Mouse (Mus musculus): ENCODE measurements around the gene Xrcc3. TPM values are rescaled to one million over a fixed set of nuclear protein-coding genes. Genes with fewer than 3 reads are reported as not detected.
A peak's percentile ranks its signal among the peaks of the same experiment; 100 is the strongest.

Xrcc3 gene
- total and polyA plus RNA-seq, 3 experiments: 1.4 to 2.1 (median 1.8) TPM

DNA sequence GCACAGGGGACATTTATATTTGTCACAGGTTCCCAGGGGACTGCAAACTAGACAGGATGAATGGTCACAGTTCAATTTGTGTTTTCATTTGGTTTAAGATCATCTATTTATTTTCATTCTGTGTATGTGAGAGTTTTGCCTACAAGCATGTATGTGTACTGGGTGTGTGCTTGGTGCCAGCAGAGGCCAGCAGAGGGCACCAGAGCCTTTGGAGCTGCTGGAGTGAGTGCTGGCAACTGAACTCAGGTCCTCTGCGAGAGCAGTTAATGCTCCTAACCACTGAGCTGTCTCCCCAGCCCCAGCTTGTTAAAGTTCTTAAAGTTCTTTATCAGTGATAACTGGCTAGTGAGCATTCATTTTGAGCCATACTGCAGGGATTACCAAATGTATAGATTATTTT is 34.1 kb downstream of the Xrcc3 start:
- Histone ChIP-seq H3K4me3 (no peak overlapping the region), H3K27ac (peak overlapping the region; percentile 61), H3K4me1 (ENCODE audit: control insufficient read depth, insufficient read depth, low read length) (peaks cover 6% of the 10 kb centered on the region), H3K79me2 (replicated peaks; ENCODE audit: control insufficient read depth, insufficient read depth, low read length) (peaks cover 2% of the 10 kb centered on the region), H3K36me3 (ENCODE audit: control insufficient read depth, insufficient read depth, low read length) (peaks cover 14% of the 10 kb centered on the region), H3K9ac (ENCODE audit: low read depth, low read length) (no peak overlapping the region), H3K27me3 (ENCODE audit: control insufficient read depth, insufficient read depth, low read length) (no peaks in the 10 kb centered on the region)
- intact Hi-C loops (cut with DNase I): loop anchor here (5.0 kb wide), 1 partner anchor 37 kb away; no protein-coding TSS in a partner anchor
- 100% methylated on average over 1 of the region's 1 CpGs for WGBS
- no peak for TF ChIP-seq EP300 (IDR thresholded peaks at IDR 0.05; ENCODE audit: insufficient read depth, low read depth, low read length)
- peak; percentile 56 for TF ChIP-seq CTCF (IDR thresholded peaks at IDR 0.05)
- DNase-seq: no peak

DNA sequence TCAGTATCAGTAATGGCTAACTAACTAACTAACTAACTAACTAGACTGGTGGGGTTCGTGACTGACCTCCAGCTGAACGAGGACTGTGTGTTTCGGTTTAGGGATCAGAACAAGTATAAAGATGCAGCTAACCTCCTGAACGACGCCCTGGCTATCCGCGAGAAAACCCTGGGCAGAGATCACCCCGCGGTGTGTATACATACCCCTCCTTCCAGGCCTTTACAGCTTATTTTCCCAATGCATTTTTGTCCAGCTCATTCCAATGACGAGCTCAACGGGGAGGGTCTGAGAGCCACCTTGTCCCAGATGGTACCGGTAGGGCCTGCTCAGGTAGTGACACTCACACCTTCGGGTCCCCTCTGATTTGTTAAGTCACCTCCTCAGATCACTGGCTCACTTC is 35.8 kb downstream of the Xrcc3 start:
- no peak overlapping the region for H3K9ac ChIP-seq (ENCODE audit: low read depth, low read length)
- no peak overlapping the region for H3K4me3 ChIP-seq
- no peak for DNase-seq
- TF ChIP-seq EP300 (IDR thresholded peaks at IDR 0.05; ENCODE audit: insufficient read depth, low read depth, low read length): no peak
- TF ChIP-seq CTCF (IDR thresholded peaks at IDR 0.05): no peak
- no peak for TF ChIP-seq POLR2A (IDR thresholded peaks at IDR 0.05; ENCODE audit: insufficient read depth, low read depth, low read length)
- peaks cover 14% of the 10 kb centered on the region for H3K36me3 ChIP-seq (ENCODE audit: control insufficient read depth, insufficient read depth, low read length)
- peaks cover 7% of the 10 kb centered on the region for H3K79me2 ChIP-seq (replicated peaks; ENCODE audit: control insufficient read depth, insufficient read depth, low read length)
- peak overlapping the region; percentile 67 for H3K27ac ChIP-seq
- WGBS: 89% methylated on average over 13 of the region's 13 CpGs
- intact Hi-C loops (cut with DNase I): loop anchor here (5.0 kb wide), 1 partner anchor 36 kb away; no protein-coding TSS in a partner anchor
- peaks cover 6% of the 10 kb centered on the region for H3K4me1 ChIP-seq (ENCODE audit: control insufficient read depth, insufficient read depth, low read length)
- no peaks in the 10 kb centered on the region for H3K27me3 ChIP-seq (ENCODE audit: control insufficient read depth, insufficient read depth, low read length)

- TF ChIP-seq POLR2A (IDR thresholded peaks at IDR 0.05; ENCODE audit: insufficient read depth, low read depth, low read length) (no peak), CTCF (IDR thresholded peaks at IDR 0.05) (no peak), EP300 (IDR thresholded peaks at IDR 0.05; ENCODE audit: insufficient read depth, low read depth, low read length) (no peak)
Measured at GRCm38 (mm10) chr12:111774845-111775244, 38.8 kb downstream of the Xrcc3 start.

GRCm38 (mm10) chr12:111774156-111774555 is 39.5 kb downstream of the Xrcc3 start:
- Histone ChIP-seq H3K9ac (ENCODE audit: low read depth, low read length) (no peak overlapping the region), H3K4me3 (no peak overlapping the region), H3K27ac (no peak overlapping the region), H3K4me1 (ENCODE audit: control insufficient read depth, insufficient read depth, low read length) (peaks cover 17% of the 10 kb centered on the region), H3K79me2 (replicated peaks; ENCODE audit: control insufficient read depth, insufficient read depth, low read length) (peaks cover 10% of the 10 kb centered on the region), H3K36me3 (ENCODE audit: control insufficient read depth, insufficient read depth, low read length) (peaks cover 14% of the 10 kb centered on the region), H3K27me3 (ENCODE audit: control insufficient read depth, insufficient read depth, low read length) (no peaks in the 10 kb centered on the region)
- WGBS: 86% methylated on average over 16 of the region's 16 CpGs
- intact Hi-C loops (cut with DNase I): no loop called here
- TF ChIP-seq EP300 (IDR thresholded peaks at IDR 0.05; ENCODE audit: insufficient read depth, low read depth, low read length): no peak
- TF ChIP-seq POLR2A (IDR thresholded peaks at IDR 0.05; ENCODE audit: insufficient read depth, low read depth, low read length): no peak
- no peak for TF ChIP-seq CTCF (IDR thresholded peaks at IDR 0.05)
- no peak for DNase-seq

More at GRCm38 (mm10) chr12:111774845-111775244, 38.8 kb downstream of the Xrcc3 start:
- DNase-seq: no peak
- H3K4me3 ChIP-seq: no peak overlapping the region
- H3K36me3 ChIP-seq (ENCODE audit: control insufficient read depth, insufficient read depth, low read length): peaks cover 14% of the 10 kb centered on the region
- intact Hi-C loops (cut with DNase I): loop anchor here (5.0 kb wide), 1 partner anchor 33 kb away; no protein-coding TSS in a partner anchor
- H3K4me1 ChIP-seq (ENCODE audit: control insufficient read depth, insufficient read depth, low read length): peaks cover 14% of the 10 kb centered on the region
- peaks cover 9% of the 10 kb centered on the region for H3K79me2 ChIP-seq (replicated peaks; ENCODE audit: control insufficient read depth, insufficient read depth, low read length)
- H3K9ac ChIP-seq (ENCODE audit: low read depth, low read length): no peak overlapping the region
- WGBS: 70% methylated on average over 15 of the region's 15 CpGs
- H3K27ac ChIP-seq: no peak overlapping the region
- no peaks in the 10 kb centered on the region for H3K27me3 ChIP-seq (ENCODE audit: control insufficient read depth, insufficient read depth, low read length)

- no peaks in the 10 kb centered on the region for H3K27me3 ChIP-seq (ENCODE audit: control insufficient read depth, insufficient read depth, low read length)
- peaks cover 6% of the 10 kb centered on the region; the same call in 1 of the 2 replicates for H3K36me3 ChIP-seq (ENCODE audit: control insufficient read depth, insufficient read depth, low read length)
- no peak overlapping the region for H3K9ac ChIP-seq (ENCODE audit: low read depth, low read length)
- H3K4me1 ChIP-seq (ENCODE audit: control insufficient read depth, insufficient read depth, low read length): peaks cover 20% of the 10 kb centered on the region
- TF ChIP-seq POLR2A (IDR thresholded peaks at IDR 0.05; ENCODE audit: insufficient read depth, low read depth, low read length): no peak
- intact Hi-C loops (cut with DNase I): no loop called here
- H3K27ac ChIP-seq: peak overlapping the region; percentile 6; the same call in 1 of the 2 replicates
- no peak overlapping the region for H3K4me3 ChIP-seq
- H3K79me2 ChIP-seq (replicated peaks; ENCODE audit: control insufficient read depth, insufficient read depth, low read length): peaks cover 13% of the 10 kb centered on the region
- no peak for DNase-seq
- 61% methylated on average over 10 of the region's 10 CpGs for WGBS
Measured at GRCm38 (mm10) chr12:111770651-111771050, 43.0 kb downstream of the Xrcc3 start.

- DNase-seq: no peak
- intact Hi-C loops (cut with DNase I): no loop called here
- peak overlapping the region; percentile 9; the same call in 1 of the 2 replicates for H3K9ac ChIP-seq (ENCODE audit: low read depth, low read length)
- WGBS: 47% methylated on average over 8 of the region's 9 CpGs
- peaks cover 13% of the 10 kb centered on the region for H3K79me2 ChIP-seq (replicated peaks; ENCODE audit: control insufficient read depth, insufficient read depth, low read length)
- no peaks in the 10 kb centered on the region for H3K27me3 ChIP-seq (ENCODE audit: control insufficient read depth, insufficient read depth, low read length)
- H3K27ac ChIP-seq: peak overlapping the region; percentile 29
- peaks cover 3% of the 10 kb centered on the region; the same call in 1 of the 2 replicates for H3K36me3 ChIP-seq (ENCODE audit: control insufficient read depth, insufficient read depth, low read length)
- TF ChIP-seq EP300 (IDR thresholded peaks at IDR 0.05; ENCODE audit: insufficient read depth, low read depth, low read length) (no peak), POLR2A (IDR thresholded peaks at IDR 0.05; ENCODE audit: insufficient read depth, low read depth, low read length) (no peak), CTCF (IDR thresholded peaks at IDR 0.05) (no peak)
- H3K4me1 ChIP-seq (ENCODE audit: control insufficient read depth, insufficient read depth, low read length): peaks cover 20% of the 10 kb centered on the region
- no peak overlapping the region for H3K4me3 ChIP-seq
Measured at GRCm38 (mm10) chr12:111769816-111770577, 43.7 kb downstream of the Xrcc3 start.

All from heart, adult 2 months (tissue).